Mouse (Mus musculus) heart, embryonic 13.5 days (tissue): ENCODE results near the gene Cmtm8. TPM values are rescaled to one million over a fixed set of nuclear protein-coding genes. Genes with fewer than 3 reads are reported as not detected.

ENCODE experiments used
- ATAC-seq: fragments of 200-750 bp; cut with Nextera tagmentation; 2 replicates; pipeline ENCODE4 v1.8.0; 2017; ENCODE audit warnings: moderate TSS enrichment; ENCODE audit not compliant: insufficient number of reproducible peaks, low FRiP score, low TSS enrichment; ENCODE audit errors: extremely low read depth
- H3K27ac ChIP-seq: fragments of 300-500 bp; sonication (generic); replicated peaks from 2 replicates; pipeline ENCODE4 v1.5.1; 2015; ENCODE audit warnings: moderate library complexity, mild to moderate bottlenecking, inconsistent platforms
- H3K27me3 ChIP-seq: fragments of 300-500 bp; sonication (generic); replicated peaks from 2 replicates; pipeline ENCODE4 v1.6.1; 2015; ENCODE audit warnings: mild to moderate bottlenecking, inconsistent platforms
- H3K36me3 ChIP-seq: fragments of 300-500 bp; sonication (generic); 2 replicates; pipeline ENCODE4 v1.6.1; 2015; ENCODE audit warnings: mild to moderate bottlenecking, inconsistent platforms
- H3K4me1 ChIP-seq: fragments of 300-500 bp; sonication (generic); 2 replicates; pipeline ENCODE4 v1.6.1; 2015; ENCODE audit warnings: inconsistent platforms
- H3K4me2 ChIP-seq: fragments of 300-500 bp; sonication (generic); 2 replicates; pipeline ENCODE4 v1.6.1; 2015; ENCODE audit warnings: inconsistent platforms, mild to moderate bottlenecking, moderate library complexity
- H3K4me3 ChIP-seq: fragments of 300-500 bp; sonication (generic); 2 replicates; pipeline ENCODE4 v1.5.1; 2015; ENCODE audit warnings: moderate library complexity, mild to moderate bottlenecking, inconsistent platforms
- H3K9ac ChIP-seq: fragments of 300-500 bp; sonication (generic); 2 replicates; pipeline ENCODE4 v1.6.1; 2015; ENCODE audit warnings: inconsistent platforms, mild to moderate bottlenecking, moderate library complexity
- H3K9me3 ChIP-seq: fragments of 300-500 bp; sonication (generic); 2 replicates; pipeline ENCODE4 v1.6.1; 2016; ENCODE audit warnings: inconsistent platforms
- WGBS: fragments of 180-500 bp; shearing (Covaris S2); methylation state at CpG from one replicate; pipeline ENCODE4 v1.1.7; 2015; ENCODE audit warnings: mixed read lengths; 5-methylcytosine and 5-hydroxymethylcytosine counted together
- polyA plus RNA-seq: library from polyadenylated mRNA; unstranded; fragments of >200 nt; fragmentation: Nextera tagmentation; extraction: Ambion mirVana; gene quantifications from 2 replicates; pipeline ENCODE4 v1.2.1, GENCODE M21; 2015

Gene Cmtm8
- polyA plus RNA-seq, 1 experiment from 2014 or later: 14.3 TPM

DNA sequence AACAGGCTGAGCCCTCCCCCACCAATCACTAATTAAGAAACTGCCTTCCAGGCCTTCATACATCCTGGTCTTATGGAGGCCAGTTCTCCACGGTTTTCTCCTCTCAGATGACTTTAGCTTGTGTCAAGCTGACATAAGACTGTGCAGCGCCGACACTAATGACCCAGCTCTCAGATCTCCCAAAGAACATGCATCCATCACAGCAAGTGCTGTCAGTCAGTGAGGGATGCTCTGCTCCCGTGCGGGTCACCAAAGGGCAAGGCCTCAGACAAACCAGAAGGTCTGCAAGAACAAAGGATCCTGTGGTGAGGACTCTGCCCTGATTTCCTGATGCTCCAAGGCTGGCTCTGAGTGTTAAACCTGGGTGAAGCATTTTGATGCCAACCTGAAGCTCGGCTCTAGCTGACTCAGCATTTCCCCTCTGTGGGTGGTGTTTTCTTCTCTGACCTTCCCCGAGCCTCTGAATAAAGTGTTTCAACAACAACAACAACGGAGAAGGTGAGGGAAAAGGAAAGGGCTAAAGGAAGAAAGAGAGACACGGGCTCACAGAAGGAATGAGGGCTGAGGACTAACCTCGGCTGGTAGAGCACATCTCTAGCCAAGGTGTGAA lies 44.4 kb downstream of the Cmtm8 start:
- H3K4me2 ChIP-seq: no peak overlapping the region
- no peak overlapping the region for H3K27ac ChIP-seq
- H3K36me3 ChIP-seq: no peaks in the 10 kb centered on the region
- H3K27me3 ChIP-seq: no peaks in the 10 kb centered on the region
- H3K4me1 ChIP-seq: peaks cover 22% of the 10 kb centered on the region
- H3K9me3 ChIP-seq: no peaks in the 10 kb centered on the region
- H3K9ac ChIP-seq: no peak overlapping the region
- WGBS: 50% methylated on average over 10 of the region's 10 CpGs
- H3K4me3 ChIP-seq: no peak overlapping the region
- ATAC-seq: no peak

DNA sequence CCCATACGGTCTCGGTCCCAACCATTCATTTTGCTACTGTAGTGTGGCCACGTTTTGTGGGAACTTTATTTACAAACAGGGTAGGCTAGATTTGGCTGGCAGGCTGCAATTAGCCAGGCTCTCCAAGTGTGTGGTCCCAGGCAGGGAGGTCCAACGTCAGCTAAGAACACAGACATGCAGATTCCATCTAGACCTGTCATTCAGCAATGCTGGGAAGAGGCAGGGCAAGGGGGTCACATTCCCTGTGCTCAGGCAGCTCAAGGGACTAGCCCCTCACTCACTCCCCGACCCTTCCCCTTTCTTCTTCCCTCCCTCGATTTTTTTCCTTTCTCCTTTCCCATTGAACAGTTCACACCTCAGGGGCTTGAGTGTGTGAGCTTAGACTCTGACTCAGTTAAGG lies 45.1 kb downstream of the Cmtm8 start:
- no peaks in the 10 kb centered on the region for H3K27me3 ChIP-seq
- ATAC-seq: no peak
- H3K27ac ChIP-seq: no peak overlapping the region

DNA sequence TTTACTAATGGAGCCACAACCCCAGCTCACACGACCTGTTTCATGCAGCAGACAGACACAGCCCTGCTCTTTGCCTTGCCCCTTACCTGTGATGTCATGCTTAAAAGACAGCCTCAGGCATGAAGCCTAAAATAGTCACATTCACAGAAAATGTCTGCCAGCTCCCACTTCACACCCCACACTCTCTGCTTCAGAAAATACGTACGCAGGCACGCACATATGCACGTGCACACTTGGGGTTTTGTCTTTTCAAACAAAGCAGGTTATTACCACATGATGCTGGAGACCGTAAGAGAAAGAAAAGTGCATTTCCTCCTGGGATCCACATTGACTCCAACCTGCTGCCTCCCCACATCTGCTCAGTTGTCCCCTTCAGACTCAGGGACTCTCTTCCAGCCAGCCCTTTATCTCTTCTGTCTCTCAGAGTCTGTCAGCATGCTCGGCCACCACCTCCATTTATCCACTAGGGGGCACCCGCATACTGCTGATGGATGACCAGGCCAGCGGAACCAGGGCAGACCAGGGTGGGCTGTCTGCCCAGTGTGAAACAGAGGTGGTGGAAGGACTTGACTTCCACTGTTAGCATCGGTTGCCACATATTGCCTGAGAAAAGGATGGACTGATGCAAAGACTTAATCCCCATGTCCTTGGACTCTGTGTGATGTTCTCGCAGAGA lies 46.5 kb downstream of the Cmtm8 start:
- H3K27me3 ChIP-seq: no peaks in the 10 kb centered on the region
- no peak overlapping the region for H3K27ac ChIP-seq
- H3K9me3 ChIP-seq: no peaks in the 10 kb centered on the region
- H3K4me2 ChIP-seq: no peak overlapping the region
- peaks cover 20% of the 10 kb centered on the region for H3K4me1 ChIP-seq
- no peaks in the 10 kb centered on the region for H3K36me3 ChIP-seq
- 51% methylated on average over 11 of the region's 11 CpGs for WGBS
- ATAC-seq: peak; percentile 31; the same call in 1 of the 2 replicates
- 0 out of 2 replicates have a peak overlapping the region, but pooled peaks have one; percentile 4 for H3K9ac ChIP-seq
- no peak overlapping the region for H3K4me3 ChIP-seq

More for the DNA sequence above, 45.1 kb downstream of the Cmtm8 start:
- Histone ChIP-seq H3K4me1 (peaks cover 20% of the 10 kb centered on the region), H3K9ac (no peak overlapping the region), H3K4me3 (no peak overlapping the region), H3K9me3 (no peaks in the 10 kb centered on the region), H3K4me2 (no peak overlapping the region), H3K36me3 (no peaks in the 10 kb centered on the region)
- 44% methylated on average over 6 of the region's 6 CpGs for WGBS

GRCm38 (mm10) chr9:114796473-114797050 lies 47.4 kb downstream of the Cmtm8 start:
- peaks cover 26% of the 10 kb centered on the region for H3K4me1 ChIP-seq
- ATAC-seq: no peak
- H3K9me3 ChIP-seq: no peaks in the 10 kb centered on the region
- no peak overlapping the region for H3K4me3 ChIP-seq
- H3K27ac ChIP-seq: no peak overlapping the region
- H3K9ac ChIP-seq: no peak overlapping the region
- H3K27me3 ChIP-seq: no peaks in the 10 kb centered on the region
- H3K4me2 ChIP-seq: no peak overlapping the region
- 26% methylated on average over 11 of the region's 11 CpGs for WGBS
- H3K36me3 ChIP-seq: no peaks in the 10 kb centered on the region

- WGBS: 74% methylated on average over 4 of the region's 4 CpGs
- no peak for ATAC-seq
- Histone ChIP-seq H3K27ac (no peak overlapping the region), H3K9ac (no peak overlapping the region), H3K27me3 (no peaks in the 10 kb centered on the region), H3K4me3 (no peak overlapping the region), H3K9me3 (no peaks in the 10 kb centered on the region), H3K4me1 (peaks cover 21% of the 10 kb centered on the region), H3K36me3 (no peaks in the 10 kb centered on the region), H3K4me2 (no peak overlapping the region)
Measured at GRCm38 (mm10) chr9:114794491-114794890, 49.5 kb downstream of the Cmtm8 start.

DNA sequence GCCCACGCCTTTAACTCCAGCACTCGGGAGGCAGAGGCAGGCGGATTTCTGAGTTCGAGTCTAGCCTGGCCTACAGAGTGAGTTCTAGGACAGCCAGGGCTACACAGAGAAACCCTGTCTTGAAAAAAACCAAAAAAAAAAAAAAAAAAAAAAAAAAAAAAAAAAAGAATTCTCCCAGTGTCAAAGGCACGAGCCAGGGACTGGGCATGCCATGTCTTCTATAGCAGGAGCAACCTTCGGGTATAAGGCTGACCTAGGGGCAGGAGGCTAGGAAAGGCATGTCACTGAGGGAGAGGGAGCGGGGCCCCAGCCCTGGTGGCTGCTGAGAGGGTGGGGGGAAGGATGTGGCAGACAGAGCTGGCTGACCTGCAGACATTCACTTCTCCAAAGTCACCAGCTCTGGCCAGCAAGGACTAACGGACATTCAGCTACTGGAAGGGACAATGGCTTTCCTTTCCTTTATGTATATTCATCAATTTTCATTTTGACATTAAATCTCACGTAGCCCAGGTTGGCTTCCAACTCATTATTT lies 50.1 kb downstream of the Cmtm8 start:
- Histone ChIP-seq H3K4me3 (no peak overlapping the region), H3K9ac (no peak overlapping the region), H3K27ac (no peak overlapping the region), H3K36me3 (no peaks in the 10 kb centered on the region), H3K4me1 (peaks cover 21% of the 10 kb centered on the region), H3K9me3 (no peaks in the 10 kb centered on the region), H3K27me3 (no peaks in the 10 kb centered on the region), H3K4me2 (no peak overlapping the region)
- ATAC-seq: no peak
- WGBS: 74% methylated on average over 9 of the region's 9 CpGs

DNA sequence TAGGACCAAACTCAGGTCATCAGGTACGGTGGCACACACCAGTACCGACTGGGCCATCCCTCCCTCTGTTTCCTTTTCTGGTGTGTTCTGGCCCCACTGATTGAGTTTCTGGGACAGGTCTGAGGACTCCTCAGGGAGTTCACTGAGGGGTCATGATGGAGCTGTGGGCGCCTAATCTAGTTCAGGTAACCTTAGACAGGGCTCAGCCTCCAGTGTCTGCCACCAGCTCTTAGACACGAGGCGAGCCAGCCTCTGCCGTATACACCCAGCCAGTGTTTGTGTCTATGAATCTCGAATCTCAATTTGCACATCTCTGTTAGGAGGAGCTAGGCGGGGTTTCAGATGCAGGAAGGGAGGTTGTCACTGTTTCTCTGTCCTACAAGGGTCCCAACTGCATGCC lies 54.0 kb downstream of the Cmtm8 start:
- ATAC-seq: no peak
- peaks cover 15% of the 10 kb centered on the region for H3K4me1 ChIP-seq
- no peak overlapping the region for H3K4me3 ChIP-seq
- WGBS: 83% methylated on average over 8 of the region's 8 CpGs
- no peaks in the 10 kb centered on the region for H3K27me3 ChIP-seq
- no peaks in the 10 kb centered on the region for H3K36me3 ChIP-seq
- H3K4me2 ChIP-seq: no peak overlapping the region
- H3K9ac ChIP-seq: no peak overlapping the region
- H3K9me3 ChIP-seq: no peaks in the 10 kb centered on the region
- H3K27ac ChIP-seq: no peak overlapping the region

- no peak for ATAC-seq
- no peaks in the 10 kb centered on the region for H3K36me3 ChIP-seq
- no peak overlapping the region for H3K9ac ChIP-seq
- no peaks in the 10 kb centered on the region for H3K27me3 ChIP-seq
- no peaks in the 10 kb centered on the region for H3K9me3 ChIP-seq
- H3K4me1 ChIP-seq: peaks cover 15% of the 10 kb centered on the region
- H3K27ac ChIP-seq: no peak overlapping the region
- no peak overlapping the region for H3K4me3 ChIP-seq
- 49% methylated on average over 7 of the region's 7 CpGs for WGBS
- H3K4me2 ChIP-seq: no peak overlapping the region
Measured at GRCm38 (mm10) chr9:114789557-114789956, 54.4 kb downstream of the Cmtm8 start.

DNA sequence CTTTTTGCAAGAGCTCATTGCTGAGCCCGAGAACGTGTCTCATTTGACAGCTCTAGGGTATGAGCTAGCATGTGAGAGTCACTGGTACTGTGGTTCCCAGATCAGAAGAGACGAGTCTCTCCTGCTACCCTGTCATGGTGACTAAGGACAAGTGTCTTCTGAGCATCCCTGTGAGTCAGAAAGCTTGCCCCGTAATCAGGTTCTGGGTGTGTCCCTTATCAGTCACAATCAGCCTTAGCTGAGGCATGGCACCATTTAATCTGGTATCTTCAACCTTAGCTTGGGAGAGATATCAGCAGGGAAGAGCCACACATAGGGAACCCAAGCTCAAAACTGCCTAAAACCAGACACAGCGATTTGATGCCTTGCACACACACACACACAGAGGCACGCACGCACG lies 55.3 kb downstream of the Cmtm8 start:
- H3K27me3 ChIP-seq: no peaks in the 10 kb centered on the region
- no peak overlapping the region for H3K9ac ChIP-seq
- no peak overlapping the region for H3K4me3 ChIP-seq
- ATAC-seq: no peak
- H3K36me3 ChIP-seq: no peaks in the 10 kb centered on the region
- 70% methylated on average over 8 of the region's 8 CpGs for WGBS
- H3K27ac ChIP-seq: no peak overlapping the region
- H3K4me1 ChIP-seq: peaks cover 15% of the 10 kb centered on the region
- H3K4me2 ChIP-seq: no peak overlapping the region
- H3K9me3 ChIP-seq: no peaks in the 10 kb centered on the region

DNA sequence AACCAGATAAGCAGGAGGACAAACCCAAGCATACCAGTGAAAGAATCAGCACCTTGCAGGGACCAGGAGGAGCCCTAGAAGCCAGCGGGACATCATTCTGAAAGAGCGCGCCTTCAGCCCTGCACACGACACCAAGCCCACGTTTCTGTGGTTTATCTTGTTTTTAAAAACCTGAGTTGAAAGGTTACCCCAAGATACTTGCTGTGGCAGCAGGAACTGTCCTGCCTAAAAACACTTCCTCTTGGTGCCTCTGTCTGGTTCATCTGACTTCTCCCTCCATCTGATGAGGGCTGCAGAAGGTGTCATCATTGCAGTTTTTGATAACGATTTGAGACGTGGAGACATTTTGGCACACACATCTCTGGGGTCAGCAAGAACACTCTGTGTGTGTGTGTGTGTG lies 56.2 kb downstream of the Cmtm8 start:
- Histone ChIP-seq H3K4me2 (no peak overlapping the region), H3K27ac (no peak overlapping the region), H3K9me3 (no peaks in the 10 kb centered on the region), H3K4me3 (no peak overlapping the region), H3K36me3 (no peaks in the 10 kb centered on the region), H3K9ac (no peak overlapping the region), H3K4me1 (peaks cover 15% of the 10 kb centered on the region), H3K27me3 (no peaks in the 10 kb centered on the region)
- WGBS: 73% methylated on average over 7 of the region's 7 CpGs
- no peak for ATAC-seq

DNA sequence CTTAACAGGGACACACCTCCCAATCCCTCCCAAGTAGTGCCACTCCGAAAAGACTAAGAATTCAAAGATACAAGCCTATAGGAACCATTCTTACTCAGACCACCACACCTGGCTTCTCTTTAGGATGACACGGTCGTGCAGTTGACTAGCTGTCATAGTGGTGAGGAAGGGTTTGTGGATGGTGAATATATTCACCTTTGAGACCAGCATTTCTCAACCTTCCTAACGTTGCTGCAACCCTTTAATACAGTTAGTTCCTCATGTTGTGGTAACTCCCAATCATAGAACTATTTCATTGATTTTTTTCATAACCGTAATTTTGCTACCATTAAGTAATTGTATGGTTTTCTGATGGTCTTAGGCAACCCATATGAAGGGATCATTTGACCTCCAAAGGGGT lies 56.8 kb downstream of the Cmtm8 start:
- no peaks in the 10 kb centered on the region for H3K9me3 ChIP-seq
- no peak overlapping the region for H3K4me2 ChIP-seq
- H3K9ac ChIP-seq: no peak overlapping the region
- no peaks in the 10 kb centered on the region for H3K27me3 ChIP-seq
- H3K4me3 ChIP-seq: no peak overlapping the region
- WGBS: 89% methylated on average over 5 of the region's 5 CpGs
- no peak for ATAC-seq
- peaks cover 17% of the 10 kb centered on the region for H3K4me1 ChIP-seq
- H3K36me3 ChIP-seq: no peaks in the 10 kb centered on the region
- no peak overlapping the region for H3K27ac ChIP-seq
